Mouse (Mus musculus) retina, adult 2 months (tissue): ENCODE data around the gene Siglecg.

Source experiments
- DNase-seq: peaks from one replicate; pipeline ENCODE4 v3.0.0-alpha.2; 2012; ENCODE audit warnings: low read depth, low spot score

Siglecg gene

GRCm38 (mm10) chr7:43442684-43443083 lies 34.7 kb downstream of the Siglecg start:
- DNase-seq = no peak

- DNase-seq = peak; percentile 40
These were observed 35.3 kb downstream of the Siglecg start for GRCm38 (mm10) chr7:43443126-43443916.

GRCm38 (mm10) chr7:43443917-43444293 lies 35.9 kb downstream of the Siglecg start, which contains the start of the genes Etfb and Gm45233:
Etfb (plus strand) TSS chr7:43444083.
Gm45233 (plus strand) TSS chr7:43444128.
- peak; percentile 92 for DNase-seq

GRCm38 (mm10) chr7:43447801-43448200 lies 39.8 kb downstream of the Siglecg start:
- no peak for DNase-seq

GRCm38 (mm10) chr7:43448246-43448645 lies 40.2 kb downstream of the Siglecg start:
- DNase-seq = no peak

GRCm38 (mm10) chr7:43449811-43450210 lies 41.8 kb downstream of the Siglecg start:
- no peak for DNase-seq

- DNase-seq = no peak
These were observed 43.7 kb downstream of the Siglecg start for GRCm38 (mm10) chr7:43451726-43452125.

GRCm38 (mm10) chr7:43452609-43453008 lies 44.6 kb downstream of the Siglecg start:
- no peak for DNase-seq

GRCm38 (mm10) chr7:43453599-43454355 lies 45.8 kb downstream of the Siglecg start:
- no peak for DNase-seq

- DNase-seq = no peak
These were observed 46.4 kb downstream of the Siglecg start for GRCm38 (mm10) chr7:43454371-43454770.

GRCm38 (mm10) chr7:43462851-43463250 lies 54.8 kb downstream of the Siglecg start, which contains the start of gene Vsig10l:
Vsig10l (plus strand) TSS chr7:43463151.
- DNase-seq = no peak

GRCm38 (mm10) chr7:43463976-43464375 lies 56.0 kb downstream of the Siglecg start:
- no peak for DNase-seq

- DNase-seq = no peak
These were observed 56.9 kb downstream of the Siglecg start for GRCm38 (mm10) chr7:43464864-43465343.

- DNase-seq = peak; percentile 72
These were observed 57.5 kb downstream of the Siglecg start for GRCm38 (mm10) chr7:43465344-43466098.

GRCm38 (mm10) chr7:43466099-43466694 lies 58.2 kb downstream of the Siglecg start:
- DNase-seq = no peak
